Mouse (Mus musculus) G1E (cell line): ENCODE measurements around the gene BC034090.

ENCODE experiments used
- CTCF ChIP-seq: IDR thresholded peaks from 2 replicates; pipeline ENCODE4 v1.5.1; 2012; ENCODE audit warnings: low read depth, low read length, inconsistent platforms, mixed read lengths
- GATA1 ChIP-seq: IDR thresholded peaks from 2 replicates; pipeline ENCODE4 v1.6.1; 2012; ENCODE audit warnings: borderline replicate concordance, low read length, inconsistent platforms, mixed read lengths
- TAL1 ChIP-seq: conservative IDR thresholded peaks from 2 replicates; pipeline ENCODE4 v1.6.1; 2012; ENCODE audit warnings: low read depth, low read length, inconsistent platforms, mixed read lengths

- no peak for TF ChIP-seq CTCF
- TF ChIP-seq TAL1: no peak
- no peak for TF ChIP-seq GATA1
These were observed at the start of gene BC034090 for GRCm38 (mm10) chr1:155243797-155244770.
